Mouse (Mus musculus) stomach, embryonic 14.5 days (tissue): Measurements from ENCODE around the gene Cog1. TPM values are rescaled to one million over a fixed set of nuclear protein-coding genes. Genes with fewer than 3 reads are reported as not detected.
"Not testable (repeated sequence)": the region's sequence is repeated elsewhere in the genome, so short reads cannot be mapped to it uniquely, and the experiment has no call there.

Experiments used
- ATAC-seq: fragments of 200-750 bp; cut with Nextera tagmentation; 2 replicates; pipeline ENCODE4 v1.8.0; 2017; ENCODE audit warnings: low read depth, moderate TSS enrichment; ENCODE audit not compliant: insufficient number of reproducible peaks, insufficient read depth, low FRiP score
- H3K27ac ChIP-seq: fragments of 300-500 bp; sonication (generic); 2 replicates; pipeline ENCODE4 v1.5.1; 2014; ENCODE audit warnings: mild to moderate bottlenecking, low read length, moderate library complexity, mixed read lengths
- H3K27me3 ChIP-seq: fragments of 300-500 bp; sonication (generic); 2 replicates; pipeline ENCODE4 v1.6.1; 2014; ENCODE audit warnings: low read length, control low read depth, mixed read lengths; ENCODE audit not compliant: control insufficient read depth, insufficient read depth
- H3K36me3 ChIP-seq: fragments of 300-500 bp; sonication (generic); 2 replicates; pipeline ENCODE4 v1.6.1; 2014; ENCODE audit warnings: mild to moderate bottlenecking, control low read depth, low read length, moderate library complexity, mixed read lengths; ENCODE audit not compliant: control insufficient read depth, insufficient read depth
- H3K4me1 ChIP-seq: fragments of 300-500 bp; sonication (generic); 2 replicates; pipeline ENCODE4 v1.6.1; 2014; ENCODE audit warnings: low read length, control low read depth, mixed read lengths; ENCODE audit not compliant: control insufficient read depth, insufficient read depth
- H3K4me2 ChIP-seq: fragments of 300-500 bp; sonication (generic); replicated peaks from 2 replicates; pipeline ENCODE4 v1.6.1; 2014; ENCODE audit warnings: low read depth, low read length, control low read depth
- H3K4me3 ChIP-seq: fragments of 300-500 bp; sonication (generic); 2 replicates; pipeline ENCODE4 v1.5.1; 2014; ENCODE audit warnings: low read depth, low read length, control low read depth
- H3K9ac ChIP-seq: fragments of 300-500 bp; sonication (generic); replicated peaks from 2 replicates; pipeline ENCODE4 v1.6.1; 2014; ENCODE audit warnings: low read depth, mild to moderate bottlenecking, control low read depth, low read length, moderate library complexity, mixed read lengths
- H3K9me3 ChIP-seq: fragments of 300-500 bp; sonication (generic); 2 replicates; pipeline ENCODE4 v1.6.1; 2016; ENCODE audit warnings: low read depth, low read length, control low read depth; ENCODE audit not compliant: control insufficient read depth
- WGBS: fragments of 180-500 bp; shearing (Covaris S2); extraction: QIAGEN DNeasy Blood & Tissue Kit; methylation state at CpG from one replicate; pipeline ENCODE4 v1.1.7; 2014; 5-methylcytosine and 5-hydroxymethylcytosine counted together
- polyA plus RNA-seq: library from polyadenylated mRNA; unstranded; fragments of >200 nt; fragmentation: Nextera tagmentation; extraction: Ambion mirVana; gene quantifications from 2 replicates; pipeline ENCODE4 v1.2.1, GENCODE M21; 2014

Gene Cog1
- polyA plus RNA-seq, 1 experiment from 2014 or later = 20.7 TPM

- peaks cover 5% of the 10 kb centered on the region; the same call in 1 of the 2 replicates for H3K4me1 ChIP-seq
- H3K4me3 ChIP-seq = no peak overlapping the region
- H3K27me3 ChIP-seq = no peaks in the 10 kb centered on the region
- H3K4me2 ChIP-seq = no peak overlapping the region
- WGBS = 82% methylated on average over 18 of the region's 18 CpGs
- H3K27ac ChIP-seq = no peak overlapping the region
- no peaks in the 10 kb centered on the region for H3K9me3 ChIP-seq
- H3K36me3 ChIP-seq = peaks cover 78% of the 10 kb centered on the region
- no peak overlapping the region for H3K9ac ChIP-seq
- ATAC-seq = no peak
Observed at GRCm38 (mm10) chr11:113654561-113655270, 5.7 kb downstream of the Cog1 start.

GRCm38 (mm10) chr11:113656511-113656932 lies 7.6 kb downstream of the Cog1 start:
- 90% methylated on average over 8 of the region's 8 CpGs for WGBS
- no peak overlapping the region for H3K4me3 ChIP-seq
- no peaks in the 10 kb centered on the region for H3K27me3 ChIP-seq
- H3K36me3 ChIP-seq = peaks cover 93% of the 10 kb centered on the region
- no peaks in the 10 kb centered on the region for H3K9me3 ChIP-seq
- ATAC-seq = no peak
- H3K9ac ChIP-seq = no peak overlapping the region
- H3K27ac ChIP-seq = no peak overlapping the region
- no peaks in the 10 kb centered on the region for H3K4me1 ChIP-seq
- no peak overlapping the region for H3K4me2 ChIP-seq

- H3K4me3 ChIP-seq = no peak overlapping the region
- no peak overlapping the region for H3K9ac ChIP-seq
- H3K4me1 ChIP-seq = no peaks in the 10 kb centered on the region
- WGBS = 43% methylated on average over 4 of the region's 4 CpGs
- H3K36me3 ChIP-seq = peaks cover 90% of the 10 kb centered on the region
- ATAC-seq = no peak
- H3K27ac ChIP-seq = no peak overlapping the region
- no peaks in the 10 kb centered on the region for H3K9me3 ChIP-seq
- H3K4me2 ChIP-seq = no peak overlapping the region
- no peaks in the 10 kb centered on the region for H3K27me3 ChIP-seq
Observed at GRCm38 (mm10) chr11:113657221-113657620, 8.3 kb downstream of the Cog1 start.

- no peaks in the 10 kb centered on the region for H3K27me3 ChIP-seq
Observed at GRCm38 (mm10) chr11:113658319-113658718, 9.3 kb downstream of the Cog1 start.

GRCm38 (mm10) chr11:113658763-113659162 lies 9.8 kb downstream of the Cog1 start:
- Histone ChIP-seq H3K27ac (no peak overlapping the region), H3K4me1 (no peaks in the 10 kb centered on the region), H3K4me3 (no peak overlapping the region), H3K9ac (no peak overlapping the region), H3K27me3 (no peaks in the 10 kb centered on the region), H3K4me2 (no peak overlapping the region), H3K36me3 (peaks cover 83% of the 10 kb centered on the region), H3K9me3 (no peaks in the 10 kb centered on the region)
- 75% methylated on average over 4 of the region's 4 CpGs for WGBS
- ATAC-seq = no peak

More at GRCm38 (mm10) chr11:113658319-113658718, 9.3 kb downstream of the Cog1 start:
- Histone ChIP-seq H3K36me3 (peaks cover 83% of the 10 kb centered on the region), H3K27ac (no peak overlapping the region), H3K4me1 (no peaks in the 10 kb centered on the region), H3K4me3 (no peak overlapping the region), H3K4me2 (no peak overlapping the region), H3K9me3 (no peaks in the 10 kb centered on the region), H3K9ac (no peak overlapping the region)
- WGBS = 86% methylated on average over 8 of the region's 8 CpGs
- no peak for ATAC-seq

GRCm38 (mm10) chr11:113660213-113660612 lies 11.2 kb downstream of the Cog1 start:
- not testable (repeated sequence) for H3K4me3 ChIP-seq, H3K9ac ChIP-seq, H3K4me2 ChIP-seq, H3K27me3 ChIP-seq, H3K27ac ChIP-seq, H3K4me1 ChIP-seq, ATAC-seq, H3K9me3 ChIP-seq
- WGBS = 97% methylated on average over 3 of the region's 3 CpGs
- H3K36me3 ChIP-seq = peaks cover 74% of the 10 kb centered on the region

- Histone ChIP-seq H3K36me3 (peaks cover 69% of the 10 kb centered on the region), H3K4me2 (no peak overlapping the region), H3K9me3 (no peaks in the 10 kb centered on the region), H3K4me1 (no peaks in the 10 kb centered on the region), H3K4me3 (no peak overlapping the region), H3K9ac (no peak overlapping the region), H3K27ac (no peak overlapping the region), H3K27me3 (no peaks in the 10 kb centered on the region)
- 98% methylated on average over 11 of the region's 11 CpGs for WGBS
- ATAC-seq = no peak
Observed at GRCm38 (mm10) chr11:113660940-113661339, 12.0 kb downstream of the Cog1 start.

- no peaks in the 10 kb centered on the region for H3K9me3 ChIP-seq
- ATAC-seq = no peak
- H3K36me3 ChIP-seq = peaks cover 59% of the 10 kb centered on the region
- no peaks in the 10 kb centered on the region for H3K27me3 ChIP-seq
- H3K4me3 ChIP-seq = no peak overlapping the region
- H3K9ac ChIP-seq = no peak overlapping the region
- no peak overlapping the region for H3K27ac ChIP-seq
- H3K4me2 ChIP-seq = no peak overlapping the region
- 90% methylated on average over 18 of the region's 18 CpGs for WGBS
- H3K4me1 ChIP-seq = peaks cover 5% of the 10 kb centered on the region; the same call in 1 of the 2 replicates
Observed at GRCm38 (mm10) chr11:113661835-113662351, 12.9 kb downstream of the Cog1 start.
